Mouse (Mus musculus) embryonic facial prominence, embryonic 14.5 days (tissue): ENCODE results near the gene Cers1. TPM values are rescaled to one million over a fixed set of nuclear protein-coding genes. Genes with fewer than 3 reads are reported as not detected.

Experiments
- ATAC-seq: fragments of 200-750 bp; cut with Nextera tagmentation; 2 replicates; pipeline ENCODE4 v1.8.0; 2017; ENCODE audit warnings: low read depth, moderate number of reproducible peaks, moderate TSS enrichment
- DNase-seq: peaks from one replicate; pipeline ENCODE4 v3.0.0-alpha.2; 2015; ENCODE audit warnings: low spot score
- H3K27ac ChIP-seq: fragments of 300-500 bp; sonication (generic); replicated peaks from 2 replicates; pipeline ENCODE4 v1.5.1; 2014; ENCODE audit warnings: low read depth, mild to moderate bottlenecking, low read length, moderate library complexity
- H3K27me3 ChIP-seq: fragments of 300-500 bp; sonication (generic); replicated peaks from 2 replicates; pipeline ENCODE4 v1.6.1; 2014; ENCODE audit warnings: low read length; ENCODE audit not compliant: control insufficient read depth, insufficient read depth
- H3K36me3 ChIP-seq: fragments of 300-500 bp; sonication (generic); 2 replicates; pipeline ENCODE4 v1.6.1; 2014; ENCODE audit warnings: low read length, mixed read lengths; ENCODE audit not compliant: control insufficient read depth, insufficient read depth
- H3K4me1 ChIP-seq: fragments of 300-500 bp; sonication (generic); 2 replicates; pipeline ENCODE4 v1.6.1; 2014; ENCODE audit warnings: antibody characterized with exemption, low read length; ENCODE audit not compliant: control insufficient read depth, insufficient read depth
- H3K4me2 ChIP-seq: fragments of 300-500 bp; sonication (generic); 2 replicates; pipeline ENCODE4 v1.6.1; 2014; ENCODE audit warnings: low read depth, mild to moderate bottlenecking, low read length, moderate library complexity, mixed read lengths
- H3K4me3 ChIP-seq: fragments of 300-500 bp; sonication (generic); 2 replicates; pipeline ENCODE4 v1.5.1; 2014; ENCODE audit warnings: low read depth, mild to moderate bottlenecking, low read length
- H3K9ac ChIP-seq: fragments of 300-500 bp; sonication (generic); 2 replicates; pipeline ENCODE4 v1.6.1; 2014; ENCODE audit warnings: low read depth, mild to moderate bottlenecking, low read length, moderate library complexity, mixed read lengths
- H3K9me3 ChIP-seq: fragments of 300-500 bp; sonication (generic); 2 replicates; pipeline ENCODE4 v1.6.1; 2016; ENCODE audit warnings: low read length; ENCODE audit not compliant: control insufficient read depth
- WGBS: fragments of 180-500 bp; shearing (Covaris S2); extraction: QIAGEN DNeasy Blood & Tissue Kit; methylation state at CpG from one replicate; pipeline ENCODE4 v1.1.7; 2014; 5-methylcytosine and 5-hydroxymethylcytosine counted together
- polyA plus RNA-seq: library from polyadenylated mRNA; unstranded; fragments of >200 nt; fragmentation: Nextera tagmentation; extraction: Ambion mirVana; gene quantifications from 2 replicates; pipeline ENCODE4 v1.2.1, GENCODE M21; 2014

Cers1 gene
- polyA plus RNA-seq, 1 experiment from 2014 or later: 10.0 TPM

DNA sequence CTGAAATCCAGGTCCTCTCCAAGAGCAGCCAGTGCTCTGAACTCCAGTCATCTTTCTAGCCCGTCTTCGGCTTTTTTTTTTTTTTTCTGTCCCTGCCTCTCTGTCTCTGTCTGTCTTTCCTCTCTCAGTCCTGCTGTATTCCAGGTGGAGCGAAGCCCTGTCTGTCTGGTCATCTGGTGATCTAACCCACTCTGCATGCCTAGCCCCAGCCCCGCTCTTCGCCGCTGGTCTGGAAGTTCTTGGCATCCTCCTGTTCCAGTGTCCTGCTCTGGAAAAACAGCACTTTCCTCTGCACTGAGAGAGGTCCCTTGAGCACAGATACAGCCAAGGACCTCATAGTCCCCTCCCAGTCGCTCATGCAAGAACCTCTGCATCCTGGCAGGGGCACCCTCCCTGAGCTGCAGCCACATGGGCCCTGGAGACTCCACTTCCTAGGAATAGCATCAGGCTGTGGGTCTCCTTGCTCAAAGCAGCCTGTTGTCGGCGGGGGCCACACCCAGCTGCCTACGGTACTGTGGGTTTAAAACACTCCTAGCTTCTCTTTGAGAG is 46.0 kb downstream of the Cers1 start:
- 64% methylated on average over 10 of the region's 10 CpGs for WGBS
- H3K4me2 ChIP-seq: no peak overlapping the region
- H3K9ac ChIP-seq: no peak overlapping the region
- no peaks in the 10 kb centered on the region for H3K9me3 ChIP-seq
- DNase-seq (no peak), ATAC-seq (no peak)
- 0 out of 2 replicates have a peak, but pooled peaks cover 4% of the 10 kb centered on the region for H3K4me1 ChIP-seq
- no peaks in the 10 kb centered on the region for H3K27me3 ChIP-seq
- H3K27ac ChIP-seq: no peak overlapping the region
- H3K36me3 ChIP-seq: no peaks in the 10 kb centered on the region
- H3K4me3 ChIP-seq: no peak overlapping the region

DNA sequence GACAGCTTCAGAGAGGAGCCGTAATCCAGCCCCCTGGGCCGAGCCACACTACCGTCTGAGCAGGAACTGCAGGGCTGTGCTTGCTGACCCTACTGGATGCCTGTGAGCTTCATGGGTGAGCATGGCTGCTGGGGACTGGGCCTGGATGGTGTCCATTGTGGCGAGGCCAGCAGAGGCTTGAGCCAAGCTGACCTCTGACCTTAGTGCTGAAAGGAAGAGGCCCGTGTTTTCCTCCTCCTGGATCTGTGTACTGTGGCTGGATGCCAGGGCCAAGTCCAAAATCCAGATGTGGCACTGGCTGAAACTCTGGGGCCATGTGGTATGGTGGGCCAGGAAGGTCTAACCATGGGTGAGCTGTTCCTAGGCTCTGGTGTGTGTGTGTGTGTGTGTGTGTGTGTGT is 48.5 kb downstream of the Cers1 start:
- 7% methylated on average over 5 of the region's 5 CpGs for WGBS
- H3K4me3 ChIP-seq: no peak overlapping the region
- no peaks in the 10 kb centered on the region for H3K27me3 ChIP-seq
- H3K9ac ChIP-seq: no peak overlapping the region
- H3K36me3 ChIP-seq: no peaks in the 10 kb centered on the region
- 0 out of 2 replicates have a peak, but pooled peaks cover 4% of the 10 kb centered on the region for H3K4me1 ChIP-seq
- no peak overlapping the region for H3K27ac ChIP-seq
- H3K9me3 ChIP-seq: no peaks in the 10 kb centered on the region
- DNase-seq: no peak
- H3K4me2 ChIP-seq: no peak overlapping the region
- no peak for ATAC-seq

DNA sequence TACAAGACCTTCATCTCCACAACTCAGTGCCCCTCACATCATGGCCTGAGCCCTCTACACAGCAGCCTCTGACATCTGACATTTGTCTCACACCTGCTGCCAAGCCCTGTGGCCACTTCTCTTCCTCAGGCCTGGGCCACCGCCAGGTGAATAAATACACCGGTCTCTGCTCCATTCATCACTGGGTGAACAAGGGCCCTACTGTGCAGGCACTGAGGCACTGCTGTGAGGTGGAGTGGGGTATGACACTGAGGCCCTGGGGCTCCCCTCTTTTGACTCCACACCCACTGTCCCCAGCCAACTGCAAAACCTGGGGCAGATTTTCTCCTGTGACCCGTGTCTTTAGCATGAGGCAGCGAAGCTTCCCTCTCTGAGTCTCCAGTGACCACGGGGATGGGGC is 51.0 kb downstream of the Cers1 start:
- Histone ChIP-seq H3K27ac (no peak overlapping the region), H3K9ac (no peak overlapping the region), H3K9me3 (no peaks in the 10 kb centered on the region), H3K4me3 (no peak overlapping the region), H3K27me3 (peaks cover 1% of the 10 kb centered on the region; the same call in 1 of the 2 replicates), H3K4me2 (no peak overlapping the region), H3K4me1 (0 out of 2 replicates have a peak, but pooled peaks cover 4% of the 10 kb centered on the region), H3K36me3 (no peaks in the 10 kb centered on the region)
- ATAC-seq: 0 out of 2 replicates have a peak, but pooled peaks have one; percentile 41
- no peak for DNase-seq
- WGBS: 59% methylated on average over 5 of the region's 5 CpGs

DNA sequence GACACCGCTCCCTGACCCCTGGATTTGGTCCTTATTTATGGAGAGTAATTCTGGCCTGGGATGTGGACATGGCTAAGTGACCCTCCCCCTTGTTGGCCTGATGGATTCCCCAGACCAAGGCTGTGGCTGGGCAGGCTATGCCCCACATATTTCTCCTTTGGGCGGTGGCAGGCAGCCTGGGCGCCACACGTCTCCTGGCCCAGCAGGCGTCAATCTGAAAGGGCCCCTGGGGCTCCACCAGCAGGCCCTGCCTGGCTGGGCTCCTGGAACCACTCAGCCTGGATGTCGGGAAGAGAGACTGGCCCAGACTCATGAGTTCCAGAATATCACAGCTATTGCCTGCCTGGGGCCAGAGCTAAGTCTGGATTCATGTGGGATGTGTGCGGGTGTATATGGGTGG is 54.9 kb downstream of the Cers1 start:
- no peak for ATAC-seq

DNA sequence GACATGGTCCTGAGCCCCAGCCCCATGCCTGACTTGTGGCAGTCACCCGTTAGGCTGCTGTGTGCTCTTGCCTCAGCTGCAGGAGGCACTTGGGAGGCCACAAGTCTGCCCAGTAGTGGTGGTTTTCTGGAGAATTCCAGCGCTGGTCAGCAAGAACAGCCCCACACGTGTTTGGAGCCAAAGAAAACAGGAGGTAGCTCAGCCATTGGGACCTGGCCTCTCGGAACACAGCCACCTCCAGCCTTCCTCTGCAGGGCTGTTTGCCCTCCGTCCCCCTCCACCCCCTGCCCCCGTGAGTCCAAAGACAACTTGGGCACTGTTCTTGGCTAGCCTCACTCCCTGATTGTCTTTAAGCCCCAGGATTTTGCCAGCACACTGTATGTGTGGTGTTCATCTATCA is 56.4 kb downstream of the Cers1 start:
- ATAC-seq: no peak
- peak overlapping the region; percentile 52; the same call in 1 of the 2 replicates for H3K27ac ChIP-seq
- H3K36me3 ChIP-seq: no peaks in the 10 kb centered on the region
- no peak overlapping the region for H3K4me2 ChIP-seq
- no peaks in the 10 kb centered on the region for H3K9me3 ChIP-seq
- no peak overlapping the region for H3K4me3 ChIP-seq
- peaks cover 10% of the 10 kb centered on the region; the same call in 1 of the 2 replicates for H3K4me1 ChIP-seq
- no peak for DNase-seq
- H3K27me3 ChIP-seq: peaks cover 55% of the 10 kb centered on the region
- WGBS: 22% methylated on average over 6 of the region's 6 CpGs
- H3K9ac ChIP-seq: no peak overlapping the region

More for the DNA sequence above, 54.9 kb downstream of the Cers1 start:
- H3K27ac ChIP-seq: no peak overlapping the region
- H3K4me3 ChIP-seq: no peak overlapping the region
- 64% methylated on average over 7 of the region's 7 CpGs for WGBS
- peaks cover 40% of the 10 kb centered on the region for H3K27me3 ChIP-seq
- peaks cover 10% of the 10 kb centered on the region; the same call in 1 of the 2 replicates for H3K4me1 ChIP-seq
- DNase-seq: no peak
- no peak overlapping the region for H3K4me2 ChIP-seq
- no peaks in the 10 kb centered on the region for H3K9me3 ChIP-seq
- no peaks in the 10 kb centered on the region for H3K36me3 ChIP-seq
- no peak overlapping the region for H3K9ac ChIP-seq

DNA sequence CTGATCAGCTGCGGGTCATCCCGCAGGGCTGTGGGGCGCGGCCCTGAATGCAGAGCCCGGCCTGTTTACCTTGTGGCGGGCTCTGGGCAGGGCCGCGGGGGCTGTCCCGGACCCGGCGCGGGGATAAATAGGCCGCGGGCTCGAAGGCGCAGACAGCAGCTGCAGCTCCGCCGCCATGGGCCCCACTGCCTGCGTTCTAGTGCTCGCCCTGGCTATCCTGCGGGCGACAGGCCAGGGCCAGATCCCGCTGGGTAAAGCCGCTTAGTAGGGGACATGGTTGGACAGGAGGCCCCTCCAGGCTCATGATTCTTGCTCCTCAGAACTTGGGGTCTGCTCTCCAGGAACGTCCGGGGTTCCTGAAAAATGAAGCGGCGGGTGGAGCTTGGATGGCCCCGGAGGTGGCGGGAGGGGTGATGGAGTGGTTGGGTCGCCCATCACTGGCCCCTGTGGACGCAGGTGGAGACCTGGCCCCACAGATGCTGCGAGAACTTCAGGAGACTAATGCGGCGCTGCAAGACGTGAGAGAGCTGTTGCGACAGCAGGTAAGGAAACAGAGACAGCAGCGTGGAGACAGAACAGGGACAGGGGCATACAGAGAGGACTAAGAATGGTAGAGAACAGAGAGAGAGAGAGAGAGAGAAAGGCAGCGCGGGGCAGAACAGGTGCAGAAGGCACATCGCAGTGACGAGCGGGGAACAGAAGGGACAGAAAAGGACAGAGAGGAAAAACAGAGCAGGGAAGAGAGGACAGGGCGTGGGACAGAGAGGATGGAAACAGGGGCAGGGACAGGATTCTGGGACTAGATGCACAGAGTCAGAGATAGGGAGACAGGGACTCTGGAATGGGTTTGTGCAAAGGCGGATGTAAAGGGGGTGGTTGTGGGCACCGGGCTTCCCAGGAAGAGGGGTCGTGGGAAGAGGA is 58.1 kb downstream of the Cers1 start, which contains the start of gene Comp:
Gene Comp (plus strand): TSS at position 162 of the 921 bp plus-strand sequence.
- Histone ChIP-seq H3K9ac (0 out of 2 replicates have a peak within 1 kb of the TSS, but pooled peaks have one; percentile 19), H3K4me2 (peak within 1 kb of the TSS; percentile 65), H3K9me3 (no peaks in the 10 kb centered on the region), H3K27me3 (peaks cover 72% of the 10 kb centered on the region), H3K4me1 (peaks cover 10% of the 10 kb centered on the region; the same call in 1 of the 2 replicates), H3K36me3 (no peaks in the 10 kb centered on the region), H3K27ac (no peak within 1 kb of the TSS), H3K4me3 (peak within 1 kb of the TSS; percentile 43)
- ATAC-seq: no peak
- WGBS: 5% methylated on average over 47 of the region's 47 CpGs
- DNase-seq: no peak

- H3K36me3 ChIP-seq: no peaks in the 10 kb centered on the region
- H3K9ac ChIP-seq: 0 out of 2 replicates have a peak overlapping the region, but pooled peaks have one; percentile 19
- peak overlapping the region; percentile 65 for H3K4me2 ChIP-seq
- H3K9me3 ChIP-seq: no peaks in the 10 kb centered on the region
- 0% methylated on average over 34 of the region's 53 CpGs for WGBS
- no peak overlapping the region for H3K27ac ChIP-seq
- H3K27me3 ChIP-seq: peaks cover 76% of the 10 kb centered on the region
- H3K4me1 ChIP-seq: peaks cover 10% of the 10 kb centered on the region; the same call in 1 of the 2 replicates
- DNase-seq: peak; percentile 81
- peak overlapping the region; percentile 43 for H3K4me3 ChIP-seq
- peak; percentile 62 for ATAC-seq
Measured at GRCm38 (mm10) chr8:70374318-70374927, 58.8 kb downstream of the Cers1 start.

GRCm38 (mm10) chr8:70375212-70375859 is 59.8 kb downstream of the Cers1 start:
- 9% methylated on average over 30 of the region's 35 CpGs for WGBS
- Histone ChIP-seq H3K4me2 (peak overlapping the region; percentile 65; the same call in 1 of the 2 replicates), H3K4me3 (peak overlapping the region; percentile 43), H3K4me1 (peaks cover 10% of the 10 kb centered on the region; the same call in 1 of the 2 replicates), H3K9ac (no peak overlapping the region), H3K27me3 (peaks cover 77% of the 10 kb centered on the region), H3K27ac (no peak overlapping the region), H3K9me3 (no peaks in the 10 kb centered on the region), H3K36me3 (no peaks in the 10 kb centered on the region)
- no peak for ATAC-seq
- no peak for DNase-seq
